Mouse (Mus musculus) hindbrain, embryonic 10.5 days (tissue): ENCODE data around the gene Lonp1. TPM values are rescaled to one million over a fixed set of nuclear protein-coding genes. Genes with fewer than 3 reads are reported as not detected.
"Not testable (repeated sequence)": the region's sequence is repeated elsewhere in the genome, so short reads cannot be mapped to it uniquely, and the experiment has no call there.

Experiments used
- DNase-seq: peaks from one replicate; pipeline ENCODE4 v3.0.0-alpha.2; 2017; ENCODE audit warnings: low spot score
- H3K27ac ChIP-seq: fragments of 300-500 bp; sonication (generic); 2 replicates; pipeline ENCODE4 v1.5.1; 2016; ENCODE audit warnings: mild to moderate bottlenecking, moderate library complexity
- H3K27me3 ChIP-seq: fragments of 300-500 bp; sonication (generic); 2 replicates; pipeline ENCODE4 v1.6.1; 2016; ENCODE audit warnings: mild to moderate bottlenecking; ENCODE audit not compliant: poor library complexity, insufficient read depth, severe bottlenecking
- H3K36me3 ChIP-seq: fragments of 300-500 bp; sonication (generic); 2 replicates; pipeline ENCODE4 v1.6.1; 2016; ENCODE audit warnings: mild to moderate bottlenecking, moderate library complexity
- H3K4me1 ChIP-seq: fragments of 300-500 bp; sonication (generic); replicated peaks from 2 replicates; pipeline ENCODE4 v1.6.1; 2016; ENCODE audit warnings: mild to moderate bottlenecking
- H3K4me3 ChIP-seq: fragments of 300-500 bp; sonication (generic); 2 replicates; pipeline ENCODE4 v1.5.1; 2016; ENCODE audit warnings: mild to moderate bottlenecking, moderate library complexity
- H3K9me3 ChIP-seq: fragments of 300-500 bp; sonication (generic); 2 replicates; pipeline ENCODE4 v1.6.1; 2016; ENCODE audit warnings: mild to moderate bottlenecking, moderate library complexity
- WGBS: fragments of 180-500 bp; shearing (Covaris S2); methylation state at CpG from one replicate; pipeline ENCODE4 v1.1.7; 2016; 5-methylcytosine and 5-hydroxymethylcytosine counted together
- polyA plus RNA-seq: library from polyadenylated mRNA; unstranded; fragments of >200 nt; fragmentation: Nextera tagmentation; extraction: Ambion mirVana; gene quantifications from 2 replicates; pipeline ENCODE4 v1.2.1, GENCODE M21; 2016

Lonp1 gene
- polyA plus RNA-seq, 1 experiment from 2014 or later, result 52.9 TPM

DNA sequence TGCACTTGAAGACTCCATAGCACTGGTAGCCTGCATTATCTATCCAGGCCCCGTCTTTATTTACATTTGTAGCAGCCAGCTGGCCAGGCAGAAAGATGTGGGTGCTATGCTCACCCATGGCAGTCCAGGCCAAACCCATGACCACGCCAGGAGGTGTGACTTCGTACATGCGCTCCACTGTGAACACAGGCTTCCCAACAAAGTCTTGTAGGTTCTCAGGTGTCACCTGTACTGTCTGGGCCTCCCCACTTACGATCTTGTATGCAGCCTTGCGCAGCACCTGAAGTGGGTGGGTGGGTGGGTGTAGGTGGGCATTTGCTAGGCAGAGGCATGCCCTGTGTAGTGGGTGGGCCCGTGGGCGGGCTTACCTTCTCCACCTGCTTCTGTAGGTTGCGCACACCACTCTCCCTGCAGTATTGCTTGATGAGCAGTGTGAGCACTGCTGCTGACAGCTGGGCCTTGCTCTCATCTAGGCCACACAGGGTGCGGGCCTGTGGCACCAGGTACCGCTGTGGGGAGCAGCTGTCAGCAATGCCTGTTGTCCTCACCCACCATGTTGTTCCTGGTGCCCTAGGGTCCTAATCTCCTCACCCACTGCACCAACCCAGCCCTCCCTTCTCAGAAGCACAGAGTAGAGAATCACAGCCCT lies 11.4 kb downstream of the Lonp1 start:
- no peak overlapping the region for H3K27ac ChIP-seq
- no peaks in the 10 kb centered on the region for H3K9me3 ChIP-seq
- peak overlapping the region; percentile 87 for H3K4me3 ChIP-seq
- H3K4me1 ChIP-seq, result peaks cover 51% of the 10 kb centered on the region
- no peaks in the 10 kb centered on the region for H3K27me3 ChIP-seq
- 93% methylated on average over 11 of the region's 11 CpGs for WGBS
- peaks cover 64% of the 10 kb centered on the region for H3K36me3 ChIP-seq
- no peak for DNase-seq

GRCm38 (mm10) chr17:56614391-56615135 lies 12.1 kb downstream of the Lonp1 start:
- 36% methylated on average over 14 of the region's 14 CpGs for WGBS
- H3K36me3 ChIP-seq, result peaks cover 57% of the 10 kb centered on the region
- no peak for DNase-seq
- H3K27ac ChIP-seq, result peak overlapping the region; percentile 95
- no peaks in the 10 kb centered on the region for H3K27me3 ChIP-seq
- H3K4me3 ChIP-seq, result peak overlapping the region; percentile 87
- no peaks in the 10 kb centered on the region for H3K9me3 ChIP-seq
- peaks cover 57% of the 10 kb centered on the region for H3K4me1 ChIP-seq

DNA sequence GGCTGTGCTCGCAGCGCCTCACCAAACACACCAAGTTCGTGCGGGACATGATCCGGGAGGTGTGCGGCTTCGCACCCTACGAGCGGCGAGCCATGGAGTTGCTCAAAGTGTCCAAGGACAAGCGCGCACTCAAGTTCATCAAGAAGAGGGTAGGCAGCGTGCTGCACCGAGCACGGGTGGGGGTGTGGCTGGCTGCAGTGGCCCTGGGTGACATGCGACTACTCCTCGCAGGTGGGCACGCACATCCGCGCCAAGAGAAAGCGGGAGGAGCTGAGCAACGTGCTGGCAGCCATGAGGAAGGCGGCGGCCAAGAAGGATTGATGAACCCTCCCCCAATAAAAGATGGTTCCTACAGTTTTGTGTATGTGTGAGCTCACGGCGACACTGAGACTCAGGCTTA lies 12.8 kb downstream of the Lonp1 start:
- Histone ChIP-seq H3K4me3 (peak overlapping the region; percentile 87), H3K4me1 (peaks cover 62% of the 10 kb centered on the region), H3K27ac (peak overlapping the region; percentile 95), H3K36me3 (peaks cover 51% of the 10 kb centered on the region)
- peak; percentile 40 for DNase-seq
- WGBS, result 1% methylated on average over 26 of the region's 26 CpGs
- H3K27me3 ChIP-seq, H3K9me3 ChIP-seq: not testable (repeated sequence)

GRCm38 (mm10) chr17:56613236-56613844 lies 13.3 kb downstream of the Lonp1 start, which contains the start of gene Rpl36:
TSS of gene Rpl36 (plus strand) at chr17:56613416.
- H3K27me3 ChIP-seq, result no peaks in the 10 kb centered on the region
- H3K36me3 ChIP-seq, result peaks cover 45% of the 10 kb centered on the region
- peaks cover 67% of the 10 kb centered on the region for H3K4me1 ChIP-seq
- H3K4me3 ChIP-seq, result peak within 1 kb of the TSS; percentile 87
- H3K27ac ChIP-seq, result peak within 1 kb of the TSS; percentile 95
- peak; percentile 95 for DNase-seq
- H3K9me3 ChIP-seq, result no peaks in the 10 kb centered on the region
- WGBS, result under 1% methylated on average over 52 of the region's 52 CpGs

DNA sequence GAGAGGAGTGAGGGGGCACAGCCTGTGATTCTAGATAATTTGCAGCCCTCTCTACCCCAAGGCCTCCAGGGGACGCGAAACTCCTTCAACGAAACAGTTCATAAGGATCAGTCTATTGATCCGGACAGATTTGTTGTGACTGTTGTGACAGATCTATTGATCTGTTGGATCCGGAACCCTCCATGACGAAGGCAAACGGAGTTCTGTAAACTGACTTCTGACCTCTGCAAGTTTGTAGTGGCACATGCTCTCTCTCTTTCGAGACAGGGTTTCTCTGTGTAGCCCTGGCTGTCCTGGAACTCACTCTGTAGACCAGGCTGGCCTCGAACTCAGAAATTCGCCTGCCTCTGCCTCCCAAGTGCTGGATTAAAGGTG lies 14.1 kb downstream of the Lonp1 start:
- Histone ChIP-seq H3K4me3 (peak overlapping the region; percentile 40; the same call in 1 of the 2 replicates), H3K36me3 (peaks cover 43% of the 10 kb centered on the region), H3K4me1 (peaks cover 70% of the 10 kb centered on the region)
- H3K9me3 ChIP-seq, H3K27ac ChIP-seq, DNase-seq, H3K27me3 ChIP-seq: not testable (repeated sequence)
- WGBS, result 77% methylated on average over 10 of the region's 10 CpGs

DNA sequence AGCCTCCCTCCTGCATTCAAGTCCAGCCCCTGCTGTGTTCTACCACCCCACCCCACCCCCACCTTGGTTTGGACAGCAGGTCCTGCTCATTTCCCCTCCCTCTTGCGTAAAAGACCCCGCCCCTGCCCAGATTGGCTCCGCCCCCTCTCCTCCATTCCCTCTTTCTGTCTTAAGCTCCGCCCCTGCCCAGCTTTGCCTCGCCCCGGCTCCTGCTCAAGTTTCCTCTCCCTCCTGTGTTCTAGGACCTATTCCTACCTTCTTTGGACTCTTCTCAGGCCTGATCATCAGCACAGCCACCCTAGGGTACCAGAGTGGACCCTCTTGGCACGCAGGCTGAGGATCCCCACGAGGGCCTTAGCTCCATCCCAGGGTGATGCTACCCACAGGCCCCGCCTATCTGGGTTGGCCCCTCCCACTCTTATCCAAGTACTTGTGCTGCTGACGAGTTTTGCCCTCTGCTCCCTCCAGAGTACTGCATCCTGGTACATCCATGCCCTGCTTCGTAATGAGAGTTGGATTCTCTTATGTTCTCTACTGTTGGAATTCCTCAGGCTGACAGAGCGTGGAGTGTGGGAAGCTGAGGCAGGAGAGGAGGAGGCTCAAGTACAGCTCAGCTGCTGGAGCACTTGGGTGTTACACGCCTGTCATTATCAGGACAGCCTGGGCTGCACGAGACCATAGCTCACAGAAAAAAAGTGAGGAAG lies 14.7 kb downstream of the Lonp1 start:
- Histone ChIP-seq H3K9me3 (no peaks in the 10 kb centered on the region), H3K4me3 (peak overlapping the region; percentile 40), H3K27me3 (no peaks in the 10 kb centered on the region), H3K36me3 (peaks cover 43% of the 10 kb centered on the region), H3K27ac (peak overlapping the region; percentile 60), H3K4me1 (peaks cover 69% of the 10 kb centered on the region)
- WGBS, result 16% methylated on average over 14 of the region's 14 CpGs
- DNase-seq, result peak; percentile 64

- 62% methylated on average over 2 of the region's 2 CpGs for WGBS
- H3K4me1 ChIP-seq, result peaks cover 66% of the 10 kb centered on the region
Observed at GRCm38 (mm10) chr17:56611323-56611722, 15.4 kb downstream of the Lonp1 start.

GRCm38 (mm10) chr17:56609452-56610171 lies 17.1 kb downstream of the Lonp1 start, which contains the start of gene 2410015M20Rik:
TSS of gene 2410015M20Rik (minus strand) at chr17:56609771.
- peak within 1 kb of the TSS; percentile 90 for H3K27ac ChIP-seq
- peak; percentile 94 for DNase-seq
- peaks cover 56% of the 10 kb centered on the region for H3K4me1 ChIP-seq
- no peaks in the 10 kb centered on the region for H3K9me3 ChIP-seq
- peaks cover 43% of the 10 kb centered on the region for H3K36me3 ChIP-seq
- H3K27me3 ChIP-seq, result no peaks in the 10 kb centered on the region
- peak within 1 kb of the TSS; percentile 77 for H3K4me3 ChIP-seq
- WGBS, result under 1% methylated on average over 44 of the region's 44 CpGs

More at GRCm38 (mm10) chr17:56611323-56611722, 15.4 kb downstream of the Lonp1 start:
- DNase-seq, result no peak
- Histone ChIP-seq H3K9me3 (no peaks in the 10 kb centered on the region), H3K27ac (no peak overlapping the region), H3K4me3 (no peak overlapping the region), H3K27me3 (no peaks in the 10 kb centered on the region), H3K36me3 (peaks cover 43% of the 10 kb centered on the region)

GRCm38 (mm10) chr17:56608699-56609098 lies 18.0 kb downstream of the Lonp1 start:
- WGBS, result 67% methylated on average over 5 of the region's 5 CpGs
- Histone ChIP-seq H3K27ac (peak overlapping the region; percentile 90), H3K9me3 (no peaks in the 10 kb centered on the region), H3K27me3 (no peaks in the 10 kb centered on the region), H3K4me1 (peaks cover 49% of the 10 kb centered on the region), H3K4me3 (peak overlapping the region; percentile 77), H3K36me3 (peaks cover 44% of the 10 kb centered on the region)
- DNase-seq, result no peak

DNA sequence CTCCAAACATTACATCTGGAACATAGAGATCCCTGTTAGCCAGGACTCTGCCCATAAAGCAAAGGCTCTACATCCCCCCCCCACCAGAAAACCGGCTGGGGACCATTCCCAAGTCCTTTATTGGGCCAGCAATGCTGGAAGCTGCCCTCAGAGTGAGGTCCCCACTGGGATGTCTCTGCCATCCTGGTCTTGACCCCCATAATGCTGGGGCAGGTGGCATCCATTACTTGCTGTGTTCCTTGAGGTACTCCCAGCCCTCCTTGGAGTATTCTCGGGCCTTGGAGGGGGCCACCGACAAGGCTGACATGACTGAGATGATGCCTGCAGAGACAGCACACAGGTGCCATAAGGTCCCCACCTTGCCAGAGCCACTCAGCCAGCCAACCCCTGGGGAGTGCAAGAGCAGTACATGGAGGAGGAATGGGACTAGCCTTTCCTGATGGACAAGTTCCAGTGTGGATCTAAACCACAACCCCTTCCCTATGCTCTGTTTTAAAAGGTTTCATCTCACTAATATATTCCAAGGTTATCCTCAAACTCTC lies 19.1 kb downstream of the Lonp1 start:
- no peak overlapping the region for H3K4me3 ChIP-seq
- H3K9me3 ChIP-seq, result no peaks in the 10 kb centered on the region
- WGBS, result 82% methylated on average over 3 of the region's 3 CpGs
- peaks cover 55% of the 10 kb centered on the region for H3K36me3 ChIP-seq
- H3K4me1 ChIP-seq, result peaks cover 44% of the 10 kb centered on the region
- H3K27me3 ChIP-seq, result no peaks in the 10 kb centered on the region
- DNase-seq, result no peak
- no peak overlapping the region for H3K27ac ChIP-seq

DNA sequence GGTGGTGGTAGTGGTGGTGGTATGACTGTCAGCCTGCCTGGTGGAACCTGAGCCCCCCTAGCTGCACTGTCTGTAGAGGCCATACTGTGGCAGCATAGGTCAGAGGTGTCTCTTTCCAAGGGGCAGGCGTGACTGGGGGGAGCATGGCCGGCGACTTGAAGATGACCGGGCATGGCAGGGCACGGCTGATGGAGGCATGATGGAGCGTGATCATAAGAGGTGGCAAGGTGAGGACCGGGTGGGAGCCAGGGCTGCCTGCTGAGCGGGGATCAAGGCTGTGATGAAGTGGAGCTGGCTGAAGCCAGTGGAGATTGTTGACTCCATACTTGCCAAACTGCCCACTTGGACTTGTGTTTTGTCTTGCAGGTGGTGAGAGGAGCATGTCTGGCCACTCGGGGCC lies 21.3 kb downstream of the Lonp1 start:
- peaks cover 77% of the 10 kb centered on the region for H3K36me3 ChIP-seq
- H3K27ac ChIP-seq, result no peak overlapping the region
- H3K9me3 ChIP-seq, result no peaks in the 10 kb centered on the region
- 94% methylated on average over 9 of the region's 9 CpGs for WGBS
- H3K27me3 ChIP-seq, result no peaks in the 10 kb centered on the region
- H3K4me3 ChIP-seq, result no peak overlapping the region; the same call in 1 of the 2 replicates
- peaks cover 23% of the 10 kb centered on the region for H3K4me1 ChIP-seq
- DNase-seq, result no peak

DNA sequence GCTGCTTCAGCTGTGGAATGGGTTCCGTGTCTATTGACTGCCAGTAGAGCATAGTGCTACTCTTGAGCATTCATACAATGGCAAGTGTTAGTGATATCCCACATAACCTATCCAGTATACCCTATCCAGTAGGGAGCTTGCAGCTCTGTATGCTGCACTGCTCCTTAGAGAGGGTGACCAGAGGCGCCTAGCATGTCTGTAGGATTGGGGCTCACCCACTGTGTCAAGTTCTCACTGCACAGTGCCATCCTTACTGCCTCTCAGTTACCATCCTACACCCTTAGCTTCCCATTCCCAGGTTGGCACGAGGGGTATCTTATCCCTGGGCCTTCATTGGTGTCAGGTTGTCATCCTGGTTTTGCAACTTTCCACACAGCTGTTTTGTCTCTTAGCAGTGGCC lies 22.3 kb downstream of the Lonp1 start:
- peaks cover 14% of the 10 kb centered on the region for H3K4me1 ChIP-seq
- H3K4me3 ChIP-seq, result no peak overlapping the region
- peaks cover 87% of the 10 kb centered on the region for H3K36me3 ChIP-seq
- no peak overlapping the region for H3K27ac ChIP-seq
- H3K9me3 ChIP-seq, result no peaks in the 10 kb centered on the region
- WGBS, result 95% methylated on average over 3 of the region's 3 CpGs
- no peak for DNase-seq
- no peaks in the 10 kb centered on the region for H3K27me3 ChIP-seq
